Mouse (Mus musculus) urinary bladder, postnatal 36 days (tissue): ENCODE measurements at regions not wholly inside any gene's neighbourhood (a gene's known extent, or its start where the extent isn't known, plus 50 kb on each side); places are given as distances from the start of the nearest gene placed in this dataset.

Experiments used
- DNase-seq, 2 experiments: peaks; one replicate each; pipeline ENCODE4 v3.0.0; 2022; ENCODE audit warnings: low spot score in 2 of 2, mixed read lengths in 1 of 2

GRCm38 (mm10) chr4:53915326-53915725 lies 89.5 kb downstream of the Tmem38b start:
- DNase-seq = no peak

DNA sequence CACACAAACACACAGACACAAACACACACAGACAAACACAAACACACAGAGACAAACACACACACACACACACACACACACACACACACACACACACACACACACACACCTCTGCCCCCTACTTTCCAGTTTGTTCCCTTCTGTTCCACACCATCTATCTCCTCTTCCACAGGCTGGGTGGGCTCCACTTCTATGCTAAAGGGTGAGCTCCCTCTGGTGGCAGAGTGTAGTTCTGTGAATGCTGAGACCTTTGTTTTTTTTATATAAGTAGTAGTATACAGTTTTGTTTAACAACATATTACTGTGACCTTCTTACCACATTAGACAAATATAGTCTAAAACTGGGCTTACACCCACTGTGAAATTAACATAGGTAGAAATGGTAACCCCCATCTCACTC lies 93.3 kb downstream of the Tmem38b start:
- peak; percentile 18 to 24 for DNase-seq

DNA sequence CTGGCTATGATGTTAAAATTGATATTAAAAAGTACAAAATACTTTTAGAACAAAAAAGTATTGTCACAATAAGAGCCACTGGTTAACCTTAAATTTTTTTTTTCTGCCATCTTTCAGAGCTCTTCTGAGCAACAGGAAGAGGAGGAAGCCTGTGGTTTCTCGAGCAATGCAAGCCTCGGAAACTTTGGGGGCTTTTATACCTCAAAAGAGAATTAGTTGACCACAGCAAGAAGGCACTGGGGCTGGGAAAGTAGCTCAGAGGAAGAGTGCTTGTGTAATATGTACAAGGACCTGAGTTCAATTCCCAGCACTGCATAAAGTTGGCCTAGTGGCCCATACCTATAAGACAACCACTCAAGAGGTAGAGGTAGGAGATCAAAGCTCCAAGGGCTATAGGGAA lies 94.7 kb downstream of the Tmem38b start:
- no peak for DNase-seq

DNA sequence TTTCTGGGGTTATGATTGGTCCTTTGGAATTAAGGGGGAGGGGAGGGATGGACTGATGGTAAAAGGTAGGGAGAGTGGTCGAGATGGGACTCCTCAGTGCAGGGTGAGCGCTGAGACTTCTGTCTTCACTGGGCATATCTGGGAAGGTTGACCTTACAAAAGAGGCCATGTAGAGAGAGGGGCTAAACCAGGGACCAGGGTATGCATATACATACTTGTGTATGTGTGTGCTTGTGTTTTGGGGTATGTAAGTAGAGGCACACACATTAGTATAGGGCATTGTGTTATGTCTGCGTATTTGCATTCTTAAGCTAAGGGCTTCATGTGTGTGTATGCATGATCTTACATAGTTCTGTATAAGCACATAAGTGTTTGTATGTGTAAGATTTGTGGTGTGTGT lies 105.2 kb downstream of the Tmem38b start:
- no peak for DNase-seq

DNA sequence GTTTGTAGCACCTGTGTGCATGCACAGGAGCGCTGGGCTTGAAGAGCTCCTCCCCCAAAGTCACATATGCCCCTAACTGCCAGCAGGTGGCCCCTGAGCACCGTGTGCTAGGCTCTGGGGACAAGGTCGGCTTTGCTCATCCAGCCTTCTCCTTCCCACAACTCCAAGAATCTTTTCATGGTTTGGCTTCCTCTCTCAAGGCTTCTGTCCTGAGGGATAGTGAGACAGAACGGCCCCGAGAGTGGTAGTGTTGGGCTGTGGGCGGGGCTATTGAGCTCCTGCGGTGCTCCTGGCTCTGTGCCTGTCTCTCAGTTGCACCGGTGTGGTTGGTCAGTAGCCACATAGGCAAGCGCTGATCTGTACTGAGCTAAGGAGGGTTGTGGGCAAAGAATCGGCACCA lies 105.7 kb downstream of the Tmem38b start:
- DNase-seq = peak; percentile 17 to 23

DNA sequence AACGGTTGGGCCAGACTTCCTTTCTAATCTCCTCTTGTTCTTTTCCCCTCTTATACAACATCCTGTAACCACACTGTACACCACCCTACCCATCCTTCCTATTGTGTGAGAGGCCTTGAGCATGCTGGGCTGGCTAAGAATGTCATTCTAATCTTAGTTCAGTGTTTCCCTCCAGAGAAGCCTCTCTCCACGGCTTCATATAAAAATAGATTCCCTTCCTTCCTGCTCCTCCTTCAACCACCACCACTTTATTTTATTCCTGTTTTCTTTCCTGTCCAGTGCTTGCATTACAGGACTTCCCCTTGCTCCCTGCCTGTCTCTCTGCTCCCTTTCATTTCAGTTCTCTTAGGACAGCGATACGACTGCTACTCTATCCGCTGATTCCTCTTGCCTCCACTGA lies 109.5 kb downstream of the Tmem38b start:
- no peak for DNase-seq

DNA sequence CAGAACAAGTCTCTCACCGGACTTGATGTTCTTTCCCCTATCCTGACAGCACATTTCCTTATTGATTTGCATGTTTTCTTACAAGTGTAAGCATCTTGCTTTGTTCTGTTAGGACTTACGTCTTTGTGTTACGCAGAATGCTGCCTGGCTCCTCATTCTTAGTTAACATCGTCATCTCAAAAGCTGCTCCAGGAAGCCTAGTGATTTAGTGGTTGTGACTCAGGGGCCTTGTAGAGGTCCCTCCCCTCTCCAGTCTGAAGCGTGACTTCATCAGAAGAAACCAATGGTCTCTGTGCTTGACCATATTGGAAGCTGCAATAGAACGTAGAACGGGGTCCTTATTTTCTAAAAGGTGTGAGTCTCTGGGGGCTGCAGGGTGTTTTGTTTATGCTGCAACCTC lies 122.9 kb downstream of the Tmem38b start:
- no peak for DNase-seq

DNA sequence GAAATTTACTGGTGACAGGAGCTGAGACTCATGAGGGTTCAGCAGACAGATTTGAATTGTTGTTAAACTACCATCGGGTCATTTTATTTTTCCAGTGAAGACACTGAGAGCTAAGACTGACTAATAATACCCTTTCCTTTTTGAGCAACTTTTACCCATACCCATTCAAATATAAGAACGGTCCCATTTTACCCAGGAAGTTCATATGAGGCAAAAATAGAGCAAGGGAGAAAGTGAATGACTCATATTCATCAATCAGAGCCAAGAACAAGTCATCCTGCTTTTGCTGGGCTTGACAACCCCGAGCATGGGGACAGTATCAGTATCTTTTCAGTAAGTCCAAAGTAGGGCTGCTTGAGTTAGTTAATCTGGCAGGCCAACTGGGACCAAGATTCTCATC lies 123.3 kb downstream of the Tmem38b start:
- no peak for DNase-seq

DNA sequence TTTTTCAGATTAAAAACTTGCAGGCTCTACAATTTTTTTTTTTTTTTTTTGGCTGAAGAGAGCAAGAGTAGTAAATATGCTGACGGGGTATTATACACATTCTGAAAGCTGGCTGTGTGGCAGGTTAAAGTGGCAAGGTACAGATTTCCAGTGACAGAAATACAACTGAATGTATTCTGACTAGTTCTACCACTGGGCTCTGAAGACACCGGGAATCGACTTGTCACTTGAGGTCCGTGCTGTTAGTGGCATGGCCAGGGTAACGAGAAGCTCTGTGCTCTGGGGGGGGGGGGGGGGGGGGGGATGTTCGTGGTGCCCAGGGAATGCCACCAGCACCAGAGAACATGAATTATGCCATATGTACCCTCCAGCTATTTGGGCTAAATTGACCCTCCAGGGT lies 124.7 kb downstream of the Tmem38b start:
- DNase-seq = no peak

DNA sequence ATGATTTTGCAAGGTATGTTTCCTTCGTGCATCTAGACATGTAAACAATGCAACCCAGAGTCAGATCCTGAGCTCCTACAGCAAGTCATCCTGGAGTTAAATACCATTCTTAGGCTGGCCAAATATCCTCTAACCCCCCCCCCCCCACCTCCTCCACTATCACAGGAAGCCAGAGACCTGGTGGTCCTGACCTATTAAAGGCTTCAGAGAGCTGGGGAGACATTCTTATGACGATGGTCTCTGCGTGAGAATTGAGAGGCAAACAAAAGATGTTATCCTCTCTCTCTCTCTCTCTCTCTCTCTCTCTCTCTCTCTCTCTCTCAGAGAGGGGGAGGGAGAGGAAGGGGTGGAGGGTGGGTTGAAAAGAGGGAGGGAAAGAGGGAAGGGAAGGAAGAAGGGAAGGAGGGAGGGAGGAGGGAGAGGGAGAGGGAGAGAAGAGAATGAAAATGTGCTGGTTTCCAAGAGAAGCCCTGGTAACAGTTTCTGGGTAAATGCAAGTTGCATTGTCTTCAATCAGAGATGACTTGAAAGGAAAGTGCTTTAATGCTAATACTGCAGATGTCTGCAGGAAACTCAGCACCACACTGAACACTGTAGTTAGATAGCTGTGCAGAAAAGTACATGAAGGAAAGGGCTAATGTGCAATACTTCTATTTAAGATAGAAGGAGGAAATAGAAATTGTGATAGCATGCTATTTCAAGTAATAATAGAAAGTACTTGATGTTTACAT lies 125.3 kb downstream of the Tmem38b start:
- no peak for DNase-seq

GRCm38 (mm10) chr4:53951734-53952109 lies 125.9 kb downstream of the Tmem38b start:
- DNase-seq = no peak

DNA sequence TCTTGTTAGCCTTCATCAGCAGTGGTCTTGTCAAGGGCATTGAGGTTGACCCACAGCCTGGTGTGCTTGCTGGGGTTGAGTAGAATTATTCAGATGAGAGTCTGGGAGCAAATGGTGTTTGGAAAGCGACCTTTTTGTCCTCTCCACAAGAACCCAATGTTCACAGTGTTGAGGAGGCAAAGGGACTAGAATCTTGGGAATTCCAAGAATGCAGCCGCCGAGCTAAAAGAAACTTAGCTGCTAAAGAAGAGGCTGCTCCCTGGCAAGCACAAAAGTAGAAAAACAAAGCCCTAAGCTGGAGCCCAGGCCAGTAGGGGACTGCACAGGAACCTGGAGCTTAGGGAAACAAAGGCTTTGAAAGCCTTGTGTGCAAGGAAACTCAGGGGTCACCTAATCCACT lies 126.4 kb downstream of the Tmem38b start:
- DNase-seq = no peak

DNA sequence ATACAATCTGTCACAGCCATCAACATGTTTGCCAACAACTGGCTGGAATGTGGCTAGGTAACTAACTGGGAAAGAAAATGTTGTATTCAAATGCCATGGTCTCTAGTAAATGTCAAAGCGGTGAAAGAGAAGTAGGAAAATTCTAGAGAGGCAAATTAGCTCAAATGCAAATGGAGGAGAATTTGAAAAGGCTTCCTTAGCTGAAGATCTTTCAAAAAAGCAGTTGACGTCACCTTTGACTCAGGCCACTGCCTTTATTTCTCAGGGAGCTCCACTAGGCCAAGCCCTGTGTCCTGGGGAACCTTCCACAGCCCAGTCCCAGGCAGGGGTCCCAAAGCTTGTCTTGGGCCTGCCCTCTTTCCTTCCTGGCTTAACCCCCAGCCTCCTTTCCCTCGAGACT lies 136.6 kb downstream of the Tmem38b start:
- no peak for DNase-seq

- no peak for DNase-seq
Measured at GRCm38 (mm10) chr4:53970461-53970860, 144.6 kb downstream of the Tmem38b start.

- no peak for DNase-seq
Measured at GRCm38 (mm10) chr4:53970960-53971359, 145.1 kb downstream of the Tmem38b start.

DNA sequence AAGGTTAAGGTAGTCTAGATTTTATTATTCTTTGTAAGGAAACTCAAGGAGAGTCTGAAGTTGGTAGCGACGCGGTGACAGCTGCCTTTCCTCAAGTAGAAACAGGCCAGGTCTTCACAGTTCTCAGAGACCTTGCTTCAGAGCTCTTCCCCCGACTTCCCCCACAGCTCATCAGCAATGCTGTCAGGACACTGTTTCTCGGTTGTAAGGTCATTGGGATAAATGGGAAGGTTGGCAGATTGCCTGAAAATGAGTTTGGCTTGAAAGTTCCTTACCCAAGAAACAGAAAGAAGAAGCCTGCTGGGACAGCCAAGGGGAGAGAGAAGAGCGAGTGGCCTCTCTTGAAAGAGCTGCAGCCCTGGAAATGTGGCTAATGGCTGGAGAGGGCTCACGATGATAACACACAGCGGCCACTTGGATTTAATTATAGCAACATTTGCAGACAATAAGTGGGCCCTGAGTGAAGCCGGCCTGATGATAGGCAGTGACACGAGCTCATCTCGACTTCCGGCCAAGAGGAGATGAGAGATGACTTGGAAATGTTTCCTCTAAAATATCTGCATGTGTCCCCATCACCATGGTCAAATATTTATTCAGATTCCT lies 150.3 kb downstream of the Tmem38b start:
- DNase-seq = no peak

DNA sequence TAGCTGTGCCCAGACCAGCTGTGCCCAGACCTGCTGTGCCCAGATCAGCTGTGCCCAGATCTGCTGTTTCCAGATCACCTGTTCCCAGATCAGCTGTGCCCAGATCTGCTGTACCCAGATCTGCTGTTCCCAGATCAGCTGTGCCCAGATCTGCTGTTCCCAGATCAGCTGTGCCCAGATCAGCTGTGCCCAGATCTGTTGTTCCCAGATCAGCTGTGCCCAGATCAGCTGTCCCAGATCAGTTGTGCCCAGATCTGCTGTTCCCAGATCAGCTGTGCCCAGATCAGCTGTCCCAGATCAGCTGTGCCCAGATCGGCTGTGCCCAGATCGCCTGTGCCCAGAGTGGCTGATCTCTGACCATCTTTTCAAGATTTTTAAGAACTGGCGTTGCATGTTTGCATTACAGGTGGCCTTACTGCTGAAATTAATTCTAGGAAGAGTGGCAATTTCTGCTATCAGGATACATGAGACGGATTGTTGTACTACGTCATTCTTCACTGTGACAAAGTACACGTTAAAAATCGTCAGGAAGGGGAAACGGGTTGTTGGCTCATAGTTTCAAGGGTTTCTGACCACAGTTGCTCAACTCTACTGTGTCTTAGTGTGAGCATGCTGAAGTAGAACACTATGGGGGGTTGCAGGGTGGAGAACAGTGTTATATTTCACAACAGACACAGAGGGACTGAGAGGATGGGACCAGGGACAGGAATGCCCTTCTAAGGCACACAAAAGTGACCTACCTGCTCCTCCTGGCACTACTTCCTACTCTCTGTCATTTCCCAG lies 160.9 kb downstream of the Tmem38b start:
- DNase-seq = no peak

- DNase-seq = no peak
Measured at GRCm38 (mm10) chr4:53987536-53987935, 161.7 kb downstream of the Tmem38b start.

DNA sequence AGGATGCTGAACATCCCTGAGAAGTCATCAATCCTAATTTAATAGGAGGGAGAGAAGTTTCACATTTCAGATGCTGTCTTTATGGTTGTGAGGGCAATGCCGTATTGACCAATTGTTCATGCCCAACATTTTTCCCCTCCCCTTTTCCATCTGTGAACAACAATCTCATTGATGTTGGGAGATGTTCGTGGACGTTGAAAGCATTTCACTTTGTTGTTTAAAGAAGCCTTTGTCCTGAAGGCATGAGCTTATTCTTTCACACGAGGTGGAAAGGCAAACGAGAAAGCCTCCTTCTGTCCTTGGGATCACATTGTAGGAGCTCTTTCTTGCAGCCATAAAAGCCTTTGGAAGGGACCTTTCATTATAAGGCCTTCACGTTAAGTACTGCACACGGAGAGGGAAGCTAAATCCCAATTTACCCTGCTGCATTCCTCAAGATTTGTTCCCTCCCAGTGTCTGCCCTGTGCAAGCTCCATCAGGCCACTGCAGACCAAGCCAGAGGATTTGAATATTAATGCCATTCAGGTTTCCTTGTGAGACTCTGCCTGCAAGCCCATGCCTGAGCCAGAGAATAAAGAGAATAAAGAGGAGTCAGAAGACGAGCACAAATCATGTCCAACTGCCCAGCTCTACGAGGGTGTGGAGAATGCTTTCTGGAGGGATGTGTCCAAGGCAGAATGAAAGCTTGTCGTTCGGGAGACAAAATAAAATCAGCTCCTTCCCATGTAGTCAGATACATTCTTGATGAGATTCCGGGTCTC lies 195.4 kb downstream of the Tmem38b start:
- DNase-seq = no peak

GRCm38 (mm10) chr4:54021861-54022385 lies 196.1 kb downstream of the Tmem38b start:
- DNase-seq = no peak

DNA sequence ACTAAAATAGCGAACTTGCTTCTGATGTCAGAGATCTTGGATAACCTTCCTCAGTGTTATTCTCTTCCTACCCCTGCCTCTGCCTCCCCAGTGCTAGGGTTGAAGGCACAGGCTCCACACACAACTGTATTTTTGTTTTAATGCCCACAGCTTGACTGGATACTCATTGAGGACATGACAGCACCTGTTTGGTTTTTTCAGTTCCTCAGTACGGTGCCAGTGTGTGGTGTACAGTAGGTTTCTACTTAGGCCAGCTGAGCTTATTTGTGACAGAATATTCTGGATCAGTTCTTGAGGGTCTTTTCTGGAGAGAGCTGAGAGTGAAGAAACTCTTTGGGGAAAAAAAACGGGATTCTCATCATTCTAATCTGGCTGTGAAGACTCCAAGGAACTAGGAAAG lies 201.1 kb downstream of the Tmem38b start:
- DNase-seq = no peak
